Mouse (Mus musculus): ENCODE data around the gene Rnaset2a.
A peak's percentile ranks its signal among the peaks of the same experiment; 100 is the strongest.
"Not testable (repeated sequence)": the region's sequence is repeated elsewhere in the genome, so short reads cannot be mapped to it uniquely, and the experiment has no call there.

Rnaset2a gene

GRCm38 (mm10) chr17:8147439-8148316 lies at the start of gene Rnaset2a, which contains the start of gene Gm49673:
Rnaset2a (minus strand) TSS chr17:8148097.
Gm49673 (minus strand) TSS chr17:8147788.
- H3K9me3 ChIP-seq (ENCODE audit: low read length); H3K4me1 ChIP-seq (replicated peaks; ENCODE audit: low read depth, low read length); H3K36me3 ChIP-seq (ENCODE audit: insufficient read depth, low read length); H3K27me3 ChIP-seq (ENCODE audit: insufficient read depth, low read length): not testable (repeated sequence)
- H3K4me3 ChIP-seq (replicated peaks; ENCODE audit: low read length), result peak within 1 kb of the TSS; percentile 78

GRCm38 (mm10) chr17:8197652-8198051 lies 49.8 kb upstream of the Rnaset2a start:
- H3K9me3 ChIP-seq (ENCODE audit: low read length), result no peaks in the 10 kb centered on the region
- no peak overlapping the region for H3K4me3 ChIP-seq (replicated peaks; ENCODE audit: low read length)
- H3K36me3 ChIP-seq (ENCODE audit: insufficient read depth, low read length), result peaks cover 71% of the 10 kb centered on the region
- no peaks in the 10 kb centered on the region for H3K27me3 ChIP-seq (ENCODE audit: insufficient read depth, low read length)
- no peaks in the 10 kb centered on the region for H3K4me1 ChIP-seq (replicated peaks; ENCODE audit: low read depth, low read length)
- TF ChIP-seq NANOG (IDR thresholded peaks at IDR 0.05; ENCODE audit: borderline replicate concordance, low read length) (no peak), POU5F1 (IDR thresholded peaks at IDR 0.05; ENCODE audit: borderline replicate concordance, low read length) (no peak), CTCF (conservative IDR thresholded peaks at IDR 0.05; ENCODE audit: low read length) (0 out of 2 replicates have a peak, but pooled peaks have one; percentile 9)

GRCm38 (mm10) chr17:8195685-8196376 lies 47.9 kb upstream of the Rnaset2a start:
- Histone ChIP-seq H3K4me3 (replicated peaks; ENCODE audit: low read length) (no peak overlapping the region), H3K36me3 (ENCODE audit: insufficient read depth, low read length) (peaks cover 79% of the 10 kb centered on the region), H3K4me1 (replicated peaks; ENCODE audit: low read depth, low read length) (no peaks in the 10 kb centered on the region), H3K27me3 (ENCODE audit: insufficient read depth, low read length) (no peaks in the 10 kb centered on the region), H3K9me3 (ENCODE audit: low read length) (no peaks in the 10 kb centered on the region)
- TF ChIP-seq CTCF (conservative IDR thresholded peaks at IDR 0.05; ENCODE audit: low read length) (no peak), NANOG (IDR thresholded peaks at IDR 0.05; ENCODE audit: borderline replicate concordance, low read length) (no peak), POU5F1 (IDR thresholded peaks at IDR 0.05; ENCODE audit: borderline replicate concordance, low read length) (no peak)

- H3K4me3 ChIP-seq (replicated peaks; ENCODE audit: low read length), result no peak overlapping the region
- peaks cover 90% of the 10 kb centered on the region for H3K36me3 ChIP-seq (ENCODE audit: insufficient read depth, low read length)
- H3K4me1 ChIP-seq (replicated peaks; ENCODE audit: low read depth, low read length), result peaks cover 11% of the 10 kb centered on the region; the same call in 1 of the 2 replicates
- no peaks in the 10 kb centered on the region for H3K27me3 ChIP-seq (ENCODE audit: insufficient read depth, low read length)
- no peak for TF ChIP-seq NANOG (IDR thresholded peaks at IDR 0.05; ENCODE audit: borderline replicate concordance, low read length)
- no peak for TF ChIP-seq POU5F1 (IDR thresholded peaks at IDR 0.05; ENCODE audit: borderline replicate concordance, low read length)
- TF ChIP-seq CTCF (conservative IDR thresholded peaks at IDR 0.05; ENCODE audit: low read length), result no peak
- H3K9me3 ChIP-seq (ENCODE audit: low read length), result no peaks in the 10 kb centered on the region
Observed at GRCm38 (mm10) chr17:8193678-8194077, 45.8 kb upstream of the Rnaset2a start.

- Histone ChIP-seq H3K9me3 (ENCODE audit: low read length) (no peaks in the 10 kb centered on the region), H3K36me3 (ENCODE audit: insufficient read depth, low read length) (peaks cover 92% of the 10 kb centered on the region), H3K4me1 (replicated peaks; ENCODE audit: low read depth, low read length) (peaks cover 6% of the 10 kb centered on the region; the same call in 1 of the 2 replicates), H3K4me3 (replicated peaks; ENCODE audit: low read length) (no peak overlapping the region), H3K27me3 (ENCODE audit: insufficient read depth, low read length) (no peaks in the 10 kb centered on the region)
- TF ChIP-seq CTCF (conservative IDR thresholded peaks at IDR 0.05; ENCODE audit: low read length) (no peak), NANOG (IDR thresholded peaks at IDR 0.05; ENCODE audit: borderline replicate concordance, low read length) (no peak), POU5F1 (IDR thresholded peaks at IDR 0.05; ENCODE audit: borderline replicate concordance, low read length) (no peak)
Observed at GRCm38 (mm10) chr17:8184217-8184616, 36.3 kb upstream of the Rnaset2a start.

GRCm38 (mm10) chr17:8183815-8184214 lies 35.9 kb upstream of the Rnaset2a start:
- Histone ChIP-seq H3K36me3 (ENCODE audit: insufficient read depth, low read length) (peaks cover 92% of the 10 kb centered on the region), H3K4me1 (replicated peaks; ENCODE audit: low read depth, low read length) (peaks cover 6% of the 10 kb centered on the region; the same call in 1 of the 2 replicates), H3K4me3 (replicated peaks; ENCODE audit: low read length) (no peak overlapping the region), H3K27me3 (ENCODE audit: insufficient read depth, low read length) (no peaks in the 10 kb centered on the region), H3K9me3 (ENCODE audit: low read length) (no peaks in the 10 kb centered on the region)
- no peak for TF ChIP-seq NANOG (IDR thresholded peaks at IDR 0.05; ENCODE audit: borderline replicate concordance, low read length)
- no peak for TF ChIP-seq POU5F1 (IDR thresholded peaks at IDR 0.05; ENCODE audit: borderline replicate concordance, low read length)
- TF ChIP-seq CTCF (conservative IDR thresholded peaks at IDR 0.05; ENCODE audit: low read length), result no peak

GRCm38 (mm10) chr17:8177090-8177489 lies 29.2 kb upstream of the Rnaset2a start:
- peaks cover 96% of the 10 kb centered on the region for H3K36me3 ChIP-seq (ENCODE audit: insufficient read depth, low read length)
- no peaks in the 10 kb centered on the region for H3K27me3 ChIP-seq (ENCODE audit: insufficient read depth, low read length)
- H3K9me3 ChIP-seq (ENCODE audit: low read length), result no peaks in the 10 kb centered on the region
- no peak overlapping the region for H3K4me3 ChIP-seq (replicated peaks; ENCODE audit: low read length)
- TF ChIP-seq CTCF (conservative IDR thresholded peaks at IDR 0.05; ENCODE audit: low read length) (no peak), NANOG (IDR thresholded peaks at IDR 0.05; ENCODE audit: borderline replicate concordance, low read length) (no peak), POU5F1 (IDR thresholded peaks at IDR 0.05; ENCODE audit: borderline replicate concordance, low read length) (no peak)
- 0 out of 2 replicates have a peak, but pooled peaks cover 2% of the 10 kb centered on the region for H3K4me1 ChIP-seq (replicated peaks; ENCODE audit: low read depth, low read length)

GRCm38 (mm10) chr17:8171081-8171480 lies 23.2 kb upstream of the Rnaset2a start:
- no peak overlapping the region for H3K4me3 ChIP-seq (replicated peaks; ENCODE audit: low read length)
- H3K4me1 ChIP-seq (replicated peaks; ENCODE audit: low read depth, low read length), result peaks cover 5% of the 10 kb centered on the region
- H3K36me3 ChIP-seq (ENCODE audit: insufficient read depth, low read length), result peaks cover 83% of the 10 kb centered on the region
- no peaks in the 10 kb centered on the region for H3K9me3 ChIP-seq (ENCODE audit: low read length)
- TF ChIP-seq POU5F1 (IDR thresholded peaks at IDR 0.05; ENCODE audit: borderline replicate concordance, low read length) (no peak), CTCF (conservative IDR thresholded peaks at IDR 0.05; ENCODE audit: low read length) (no peak), NANOG (IDR thresholded peaks at IDR 0.05; ENCODE audit: borderline replicate concordance, low read length) (no peak)
- H3K27me3 ChIP-seq (ENCODE audit: insufficient read depth, low read length), result no peaks in the 10 kb centered on the region

Data from E14TG2a.4 (cell line).